Mouse (Mus musculus): Measurements from ENCODE around the gene Cyp2f2. TPM values are rescaled to one million over a fixed set of nuclear protein-coding genes. Genes with fewer than 3 reads are reported as not detected.

The Cyp2f2 gene
- polyA plus RNA-seq, 1 experiment from 2014 or later: not detected

- Histone ChIP-seq H3K4me3 (ENCODE audit: low read length) (peak within 1 kb of the TSS; percentile 73), H3K4me1 (ENCODE audit: control insufficient read depth, insufficient read depth, low read length) (peaks cover 29% of the 10 kb centered on the region), H3K4me2 (replicated peaks; ENCODE audit: low read depth, low read length) (peak within 1 kb of the TSS; percentile 51), H3K9ac (ENCODE audit: low read depth, low read length) (peak within 1 kb of the TSS; percentile 87), H3K27ac (ENCODE audit: low read depth, low read length) (peak within 1 kb of the TSS; percentile 97), H3K27me3 (ENCODE audit: control insufficient read depth, insufficient read depth, low read length) (no peaks in the 10 kb centered on the region), H3K9me3 (ENCODE audit: control insufficient read depth, low read length) (no peaks in the 10 kb centered on the region), H3K36me3 (ENCODE audit: control insufficient read depth, insufficient read depth, low read length) (peaks cover 39% of the 10 kb centered on the region)
- ATAC-seq (ENCODE audit: low FRiP score, low TSS enrichment): peak; percentile 81
- WGBS: 2% methylated on average over 61 of the region's 61 CpGs
Measured at GRCm38 (mm10) chr7:27166614-27167474, 47.1 kb downstream of the Cyp2f2 start, which contains the start of gene Egln2. Egln2 (minus strand) TSS chr7:27166802.

- Histone ChIP-seq H3K4me1 (ENCODE audit: control insufficient read depth, insufficient read depth, low read length) (peaks cover 29% of the 10 kb centered on the region), H3K27me3 (ENCODE audit: control insufficient read depth, insufficient read depth, low read length) (no peaks in the 10 kb centered on the region), H3K9me3 (ENCODE audit: control insufficient read depth, low read length) (no peaks in the 10 kb centered on the region), H3K9ac (ENCODE audit: low read depth, low read length) (peak overlapping the region; percentile 87), H3K36me3 (ENCODE audit: control insufficient read depth, insufficient read depth, low read length) (peaks cover 36% of the 10 kb centered on the region), H3K27ac (ENCODE audit: low read depth, low read length) (peak overlapping the region; percentile 97), H3K4me2 (replicated peaks; ENCODE audit: low read depth, low read length) (peak overlapping the region; percentile 51), H3K4me3 (ENCODE audit: low read length) (peak overlapping the region; percentile 73)
- no peak for ATAC-seq (ENCODE audit: low FRiP score, low TSS enrichment)
- WGBS: 73% methylated on average over 11 of the region's 11 CpGs
Measured at GRCm38 (mm10) chr7:27167475-27168094, 47.9 kb downstream of the Cyp2f2 start.

- Histone ChIP-seq H3K4me3 (ENCODE audit: low read length) (no peak overlapping the region), H3K27ac (ENCODE audit: low read depth, low read length) (no peak overlapping the region), H3K36me3 (ENCODE audit: control insufficient read depth, insufficient read depth, low read length) (peaks cover 34% of the 10 kb centered on the region), H3K4me2 (replicated peaks; ENCODE audit: low read depth, low read length) (no peak overlapping the region), H3K9ac (ENCODE audit: low read depth, low read length) (no peak overlapping the region), H3K9me3 (ENCODE audit: control insufficient read depth, low read length) (no peaks in the 10 kb centered on the region), H3K4me1 (ENCODE audit: control insufficient read depth, insufficient read depth, low read length) (peaks cover 23% of the 10 kb centered on the region), H3K27me3 (ENCODE audit: control insufficient read depth, insufficient read depth, low read length) (no peaks in the 10 kb centered on the region)
- no peak for ATAC-seq (ENCODE audit: low FRiP score, low TSS enrichment)
- 81% methylated on average over 5 of the region's 5 CpGs for WGBS
Measured at GRCm38 (mm10) chr7:27168371-27168770, 48.7 kb downstream of the Cyp2f2 start.

DNA sequence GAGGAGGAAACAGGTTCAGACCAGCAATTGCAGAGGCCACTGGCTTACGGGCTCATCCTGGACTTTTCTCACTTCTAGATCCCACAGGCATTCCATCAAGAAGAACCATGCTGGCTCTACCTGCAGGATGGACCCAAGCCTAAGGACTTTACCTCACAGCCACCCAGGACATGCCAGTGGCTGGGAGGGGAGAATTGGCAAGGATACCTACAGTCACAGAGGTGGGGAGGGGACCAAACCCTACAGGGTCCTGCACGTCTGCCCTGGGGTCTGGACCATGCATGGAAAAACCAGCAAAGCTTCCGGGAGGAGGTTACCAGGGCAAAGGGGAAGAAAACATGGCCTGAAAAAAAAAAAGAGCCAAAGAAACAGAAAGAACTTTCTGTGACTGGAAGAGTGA is 51.3 kb downstream of the Cyp2f2 start:
- WGBS: 78% methylated on average over 3 of the region's 3 CpGs
- Histone ChIP-seq H3K9ac (ENCODE audit: low read depth, low read length) (no peak overlapping the region), H3K4me1 (ENCODE audit: control insufficient read depth, insufficient read depth, low read length) (no peaks in the 10 kb centered on the region), H3K27me3 (ENCODE audit: control insufficient read depth, insufficient read depth, low read length) (no peaks in the 10 kb centered on the region), H3K36me3 (ENCODE audit: control insufficient read depth, insufficient read depth, low read length) (peaks cover 24% of the 10 kb centered on the region), H3K27ac (ENCODE audit: low read depth, low read length) (no peak overlapping the region), H3K4me2 (replicated peaks; ENCODE audit: low read depth, low read length) (no peak overlapping the region), H3K9me3 (ENCODE audit: control insufficient read depth, low read length) (no peaks in the 10 kb centered on the region), H3K4me3 (ENCODE audit: low read length) (no peak overlapping the region)
- no peak for ATAC-seq (ENCODE audit: low FRiP score, low TSS enrichment)

- H3K36me3 ChIP-seq (ENCODE audit: control insufficient read depth, insufficient read depth, low read length): peaks cover 24% of the 10 kb centered on the region
- 87% methylated on average over 15 of the region's 15 CpGs for WGBS
Measured at GRCm38 (mm10) chr7:27174496-27174895, 54.8 kb downstream of the Cyp2f2 start.

DNA sequence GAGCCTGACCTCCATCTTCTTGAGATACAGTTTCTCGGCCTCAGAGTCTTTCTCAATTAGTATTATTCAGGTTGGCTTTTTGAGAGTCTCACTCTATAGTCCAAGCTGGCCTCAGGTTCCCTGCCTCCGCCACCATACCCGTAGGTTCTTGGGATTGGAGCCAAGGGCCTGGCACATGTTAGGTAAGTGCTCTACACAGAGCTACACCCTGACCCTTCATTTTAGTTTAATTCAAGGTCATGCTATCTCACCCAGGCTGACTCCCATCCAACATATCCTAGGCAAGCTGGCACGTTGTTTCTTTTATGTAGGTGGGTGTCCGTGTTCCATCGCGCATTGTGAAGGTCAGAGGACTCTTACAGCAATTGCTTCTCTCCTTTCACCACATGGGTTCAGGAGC is 55.2 kb downstream of the Cyp2f2 start:
- H3K9ac ChIP-seq (ENCODE audit: low read depth, low read length): no peak overlapping the region
- no peaks in the 10 kb centered on the region for H3K27me3 ChIP-seq (ENCODE audit: control insufficient read depth, insufficient read depth, low read length)
- no peak for ATAC-seq (ENCODE audit: low FRiP score, low TSS enrichment)
- 0 out of 2 replicates have a peak, but pooled peaks cover 8% of the 10 kb centered on the region for H3K4me1 ChIP-seq (ENCODE audit: control insufficient read depth, insufficient read depth, low read length)
- no peak overlapping the region for H3K4me2 ChIP-seq (replicated peaks; ENCODE audit: low read depth, low read length)
- no peak overlapping the region for H3K4me3 ChIP-seq (ENCODE audit: low read length)
- no peak overlapping the region for H3K27ac ChIP-seq (ENCODE audit: low read depth, low read length)
- 89% methylated on average over 7 of the region's 7 CpGs for WGBS
- H3K9me3 ChIP-seq (ENCODE audit: control insufficient read depth, low read length): no peaks in the 10 kb centered on the region
- H3K36me3 ChIP-seq (ENCODE audit: control insufficient read depth, insufficient read depth, low read length): peaks cover 23% of the 10 kb centered on the region

More at GRCm38 (mm10) chr7:27174496-27174895, 54.8 kb downstream of the Cyp2f2 start:
- Histone ChIP-seq H3K9ac (ENCODE audit: low read depth, low read length) (no peak overlapping the region), H3K4me1 (ENCODE audit: control insufficient read depth, insufficient read depth, low read length) (0 out of 2 replicates have a peak, but pooled peaks cover 7% of the 10 kb centered on the region), H3K27ac (ENCODE audit: low read depth, low read length) (no peak overlapping the region), H3K27me3 (ENCODE audit: control insufficient read depth, insufficient read depth, low read length) (no peaks in the 10 kb centered on the region), H3K9me3 (ENCODE audit: control insufficient read depth, low read length) (no peaks in the 10 kb centered on the region), H3K4me3 (ENCODE audit: low read length) (no peak overlapping the region), H3K4me2 (replicated peaks; ENCODE audit: low read depth, low read length) (no peak overlapping the region)
- no peak for ATAC-seq (ENCODE audit: low FRiP score, low TSS enrichment)

- 16% methylated on average over 4 of the region's 4 CpGs for WGBS
- Histone ChIP-seq H3K9me3 (ENCODE audit: control insufficient read depth, low read length) (no peaks in the 10 kb centered on the region), H3K27me3 (ENCODE audit: control insufficient read depth, insufficient read depth, low read length) (no peaks in the 10 kb centered on the region), H3K27ac (ENCODE audit: low read depth, low read length) (peak overlapping the region; percentile 90), H3K4me2 (replicated peaks; ENCODE audit: low read depth, low read length) (peak overlapping the region; percentile 47), H3K4me1 (ENCODE audit: control insufficient read depth, insufficient read depth, low read length) (0 out of 2 replicates have a peak, but pooled peaks cover 8% of the 10 kb centered on the region), H3K4me3 (ENCODE audit: low read length) (peak overlapping the region; percentile 71), H3K36me3 (ENCODE audit: control insufficient read depth, insufficient read depth, low read length) (peaks cover 7% of the 10 kb centered on the region), H3K9ac (ENCODE audit: low read depth, low read length) (peak overlapping the region; percentile 63; the same call in 1 of the 2 replicates)
- ATAC-seq (ENCODE audit: low FRiP score, low TSS enrichment): no peak
Measured at GRCm38 (mm10) chr7:27177942-27178323, 58.2 kb downstream of the Cyp2f2 start.

- Histone ChIP-seq H3K36me3 (ENCODE audit: control insufficient read depth, insufficient read depth, low read length) (peaks cover 11% of the 10 kb centered on the region), H3K9ac (ENCODE audit: low read depth, low read length) (peak within 1 kb of the TSS; percentile 63), H3K4me3 (ENCODE audit: low read length) (peak within 1 kb of the TSS; percentile 71), H3K27me3 (ENCODE audit: control insufficient read depth, insufficient read depth, low read length) (no peaks in the 10 kb centered on the region), H3K4me2 (replicated peaks; ENCODE audit: low read depth, low read length) (peak within 1 kb of the TSS; percentile 59), H3K9me3 (ENCODE audit: control insufficient read depth, low read length) (no peaks in the 10 kb centered on the region), H3K4me1 (ENCODE audit: control insufficient read depth, insufficient read depth, low read length) (0 out of 2 replicates have a peak, but pooled peaks cover 8% of the 10 kb centered on the region), H3K27ac (ENCODE audit: low read depth, low read length) (peak within 1 kb of the TSS; percentile 90)
- peak; percentile 98 for ATAC-seq (ENCODE audit: low FRiP score, low TSS enrichment)
- WGBS: under 1% methylated on average over 53 of the region's 53 CpGs
Measured at GRCm38 (mm10) chr7:27178324-27179216, 58.9 kb downstream of the Cyp2f2 start, which contains the start of gene Rab4b. Rab4b (minus strand) TSS chr7:27178896.

All from kidney, embryonic 14.5 days (tissue).